Mouse (Mus musculus): ENCODE results near the gene Retreg1. TPM values are rescaled to one million over a fixed set of nuclear protein-coding genes. Genes with fewer than 3 reads are reported as not detected.

The Retreg1 gene
- total and polyA plus RNA-seq, 3 experiments = 17.5 to 28.7 (median 19.0) TPM

- TF ChIP-seq RCOR1 (conservative IDR thresholded peaks at IDR 0.05; ENCODE audit: low read depth, low read length) (no peak), RAD21 (IDR thresholded peaks at IDR 0.05; ENCODE audit: low read depth, low read length) (no peak), CTCF (conservative IDR thresholded peaks at IDR 0.05 in 1 of 2, IDR thresholded peaks at IDR 0.05 in 1 of 2; ENCODE audit: low read depth in 2 of 2, low read length in 2 of 2) (no peak), CHD2 (IDR thresholded peaks at IDR 0.05; ENCODE audit: low read length) (no peak), NELFE (IDR thresholded peaks at IDR 0.05; ENCODE audit: low read depth, low read length) (no peak), ZC3H11A (IDR thresholded peaks at IDR 0.05; ENCODE audit: low read depth, low read length) (no peak), ZKSCAN1 (IDR thresholded peaks at IDR 0.05; ENCODE audit: borderline replicate concordance, low read depth, low read length) (no peak)
- peaks cover 6 to 15% of the 10 kb centered on the region in 2 experiments for H3K4me1 ChIP-seq (ENCODE audit: control insufficient read depth in 1 of 2, insufficient read depth in 2 of 2)
- no peak for DNase-seq (ENCODE audit: extremely low read depth)
- dilution Hi-C loops (cut with MboI; ENCODE audit: extremely low pct_ligation_motif_present, extremely low pct_unique_long_range_greater_than_20kb, low sequenced_read_pairs) (no loop called here), in situ Hi-C loops (cut with MboI; ENCODE audit: low pct_ligation_motif_present, low pct_unique_long_range_greater_than_20kb, low sequenced_read_pairs) (no loop called here)
- no peak overlapping the region for H3K4me2 ChIP-seq (ENCODE audit: insufficient read depth, low read depth, poor library complexity, severe bottlenecking)
- no peaks in the 10 kb centered on the region for H3K27me3 ChIP-seq (replicated peaks)
- no peaks in the 10 kb centered on the region for H3K36me3 ChIP-seq (replicated peaks in 1 of 2; ENCODE audit: control insufficient read depth in 1 of 2, insufficient read depth in 1 of 2, low read length in 1 of 2)
- no peaks in the 10 kb centered on the region for H3K79me2 ChIP-seq (replicated peaks; ENCODE audit: control insufficient read depth, extremely low read depth, insufficient read depth, poor library complexity, severe bottlenecking)
- no peak overlapping the region for H3K27ac ChIP-seq (ENCODE audit: insufficient read depth, low read depth)
- peaks cover 7% of the 10 kb centered on the region for H3K9me3 ChIP-seq (replicated peaks; ENCODE audit: low read length)
- no peak overlapping the region for H3K4me3 ChIP-seq (replicated peaks in 1 of 3; ENCODE audit: low read depth in 2 of 3, low read length in 2 of 3, poor library complexity in 1 of 3)
- H3K9ac ChIP-seq (ENCODE audit: insufficient read depth, low read depth) = no peak overlapping the region
These were observed 7.9 kb upstream of the Retreg1 start for GRCm38 (mm10) chr15:25834920-25835674.

- H3K9me3 ChIP-seq (replicated peaks; ENCODE audit: low read length) = peaks cover 1% of the 10 kb centered on the region
- H3K4me2 ChIP-seq (ENCODE audit: insufficient read depth, low read depth, poor library complexity, severe bottlenecking) = peak overlapping the region; percentile 63
- H3K4me1 ChIP-seq (ENCODE audit: control insufficient read depth in 1 of 2, insufficient read depth in 2 of 2) = peaks cover 4 to 26% of the 10 kb centered on the region in 2 experiments; a peak in 3 of 4 replicates
- H3K9ac ChIP-seq (ENCODE audit: insufficient read depth, low read depth) = peak overlapping the region; percentile 78
- peak overlapping the region; percentile 52 to 89 (median 76) for H3K4me3 ChIP-seq (replicated peaks in 1 of 3; ENCODE audit: low read depth in 2 of 3, low read length in 2 of 3, poor library complexity in 1 of 3)
- H3K36me3 ChIP-seq (replicated peaks in 1 of 2; ENCODE audit: control insufficient read depth in 1 of 2, insufficient read depth in 1 of 2, low read length in 1 of 2) = peaks cover 0 to 3% of the 10 kb centered on the region in 2 experiments
- no peak for DNase-seq (ENCODE audit: extremely low read depth)
- in situ Hi-C loops (cut with MboI; ENCODE audit: low pct_ligation_motif_present, low pct_unique_long_range_greater_than_20kb, low sequenced_read_pairs) (no loop called here), dilution Hi-C loops (cut with MboI; ENCODE audit: extremely low pct_ligation_motif_present, extremely low pct_unique_long_range_greater_than_20kb, low sequenced_read_pairs) (no loop called here)
- no peaks in the 10 kb centered on the region for H3K27me3 ChIP-seq (replicated peaks)
- TF ChIP-seq ELF1 (IDR thresholded peaks at IDR 0.05; ENCODE audit: low read depth, low read length) (0 out of 2 replicates have a peak, but pooled peaks have one; percentile 14), BHLHE40 (IDR thresholded peaks at IDR 0.05; ENCODE audit: low read depth, low read length) (no peak), NRF1 (IDR thresholded peaks at IDR 0.05; ENCODE audit: low read depth, low read length) (0 out of 2 replicates have a peak, but pooled peaks have one; percentile 7)
- H3K79me2 ChIP-seq (replicated peaks; ENCODE audit: control insufficient read depth, extremely low read depth, insufficient read depth, poor library complexity, severe bottlenecking) = no peaks in the 10 kb centered on the region
- no peak overlapping the region for H3K27ac ChIP-seq (ENCODE audit: insufficient read depth, low read depth)
These were observed 406 bp upstream of the Retreg1 start for GRCm38 (mm10) chr15:25842462-25843085.

GRCm38 (mm10) chr15:25844013-25844570 is 1.1 kb downstream of the Retreg1 start:
- Histone ChIP-seq H3K9ac (ENCODE audit: insufficient read depth, low read depth) (peak overlapping the region; percentile 78; the same call in 1 of the 2 replicates), H3K27ac (ENCODE audit: insufficient read depth, low read depth) (no peak overlapping the region), H3K4me1 (ENCODE audit: control insufficient read depth in 1 of 2, insufficient read depth in 2 of 2) (peaks cover 4 to 26% of the 10 kb centered on the region in 2 experiments; a peak in 3 of 4 replicates), H3K36me3 (replicated peaks in 1 of 2; ENCODE audit: control insufficient read depth in 1 of 2, insufficient read depth in 1 of 2, low read length in 1 of 2) (peaks cover 0 to 7% of the 10 kb centered on the region in 2 experiments), H3K27me3 (replicated peaks) (no peaks in the 10 kb centered on the region), H3K9me3 (replicated peaks; ENCODE audit: low read length) (peaks cover 2% of the 10 kb centered on the region), H3K79me2 (replicated peaks; ENCODE audit: control insufficient read depth, extremely low read depth, insufficient read depth, poor library complexity, severe bottlenecking) (no peaks in the 10 kb centered on the region), H3K4me3 (replicated peaks in 1 of 3; ENCODE audit: low read depth in 2 of 3, low read length in 2 of 3, poor library complexity in 1 of 3) (peak overlapping the region; percentile 67 to 89 (median 76)), H3K4me2 (ENCODE audit: insufficient read depth, low read depth, poor library complexity, severe bottlenecking) (peak overlapping the region; percentile 73)
- TF ChIP-seq EP300 (IDR thresholded peaks at IDR 0.05; ENCODE audit: low read length) (no peak), MYC (IDR thresholded peaks at IDR 0.05; ENCODE audit: low read depth, low read length) (no peak), RCOR1 (conservative IDR thresholded peaks at IDR 0.05; ENCODE audit: low read depth, low read length) (no peak)
- dilution Hi-C loops (cut with MboI; ENCODE audit: extremely low pct_ligation_motif_present, extremely low pct_unique_long_range_greater_than_20kb, low sequenced_read_pairs) (no loop called here), in situ Hi-C loops (cut with MboI; ENCODE audit: low pct_ligation_motif_present, low pct_unique_long_range_greater_than_20kb, low sequenced_read_pairs) (no loop called here)
- no peak for DNase-seq (ENCODE audit: extremely low read depth)
